Mouse (Mus musculus): ENCODE data around the gene Foxn3. TPM values are rescaled to one million over a fixed set of nuclear protein-coding genes. Genes with fewer than 3 reads are reported as not detected.

Foxn3 gene
- polyA plus RNA-seq, 1 experiment from 2014 or later, result 87.3 TPM

GRCm38 (mm10) chr12:99462302-99462701, 101.1 kb downstream of the Foxn3 start:
- Histone ChIP-seq H3K27me3 (ENCODE audit: control insufficient read depth, insufficient read depth, low read length) (no peaks in the 10 kb centered on the region), H3K4me1 (replicated peaks; ENCODE audit: control insufficient read depth, insufficient read depth, low read length) (no peaks in the 10 kb centered on the region), H3K36me3 (ENCODE audit: control insufficient read depth, insufficient read depth, low read length) (no peaks in the 10 kb centered on the region), H3K27ac (ENCODE audit: low read depth, low read length) (no peak overlapping the region), H3K4me3 (ENCODE audit: low read depth, low read length) (no peak overlapping the region), H3K4me2 (ENCODE audit: low read depth, low read length, severe bottlenecking) (no peak overlapping the region), H3K9me3 (ENCODE audit: control insufficient read depth, low read length) (no peaks in the 10 kb centered on the region), H3K9ac (ENCODE audit: low read length) (no peak overlapping the region)
- ATAC-seq (replicated peaks; ENCODE audit: low FRiP score), result no peak
- DNase-seq (ENCODE audit: low spot score), result no peak

GRCm38 (mm10) chr12:99457521-99458205, 105.7 kb downstream of the Foxn3 start:
- DNase-seq (ENCODE audit: low spot score), result peak; percentile 30
- Histone ChIP-seq H3K36me3 (ENCODE audit: control insufficient read depth, insufficient read depth, low read length) (no peaks in the 10 kb centered on the region), H3K9ac (ENCODE audit: low read length) (no peak overlapping the region), H3K4me2 (ENCODE audit: low read depth, low read length, severe bottlenecking) (no peak overlapping the region), H3K27ac (ENCODE audit: low read depth, low read length) (no peak overlapping the region), H3K4me3 (ENCODE audit: low read depth, low read length) (no peak overlapping the region), H3K4me1 (replicated peaks; ENCODE audit: control insufficient read depth, insufficient read depth, low read length) (no peaks in the 10 kb centered on the region), H3K27me3 (ENCODE audit: control insufficient read depth, insufficient read depth, low read length) (no peaks in the 10 kb centered on the region), H3K9me3 (ENCODE audit: control insufficient read depth, low read length) (no peaks in the 10 kb centered on the region)
- ATAC-seq (replicated peaks; ENCODE audit: low FRiP score), result no peak
- WGBS, result 80% methylated on average over 10 of the region's 10 CpGs

- ATAC-seq (replicated peaks; ENCODE audit: low FRiP score) (no peak), DNase-seq (ENCODE audit: low spot score) (no peak)
- Histone ChIP-seq H3K9ac (ENCODE audit: low read length) (no peak overlapping the region), H3K4me1 (replicated peaks; ENCODE audit: control insufficient read depth, insufficient read depth, low read length) (no peaks in the 10 kb centered on the region), H3K4me3 (ENCODE audit: low read depth, low read length) (no peak overlapping the region), H3K4me2 (ENCODE audit: low read depth, low read length, severe bottlenecking) (no peak overlapping the region), H3K27me3 (ENCODE audit: control insufficient read depth, insufficient read depth, low read length) (no peaks in the 10 kb centered on the region), H3K9me3 (ENCODE audit: control insufficient read depth, low read length) (no peaks in the 10 kb centered on the region), H3K27ac (ENCODE audit: low read depth, low read length) (no peak overlapping the region), H3K36me3 (ENCODE audit: control insufficient read depth, insufficient read depth, low read length) (no peaks in the 10 kb centered on the region)
- 96% methylated on average over 8 of the region's 8 CpGs for WGBS
Observed at GRCm38 (mm10) chr12:99455580-99455979, 107.8 kb downstream of the Foxn3 start.

GRCm38 (mm10) chr12:99454394-99454793, 109.0 kb downstream of the Foxn3 start:
- 79% methylated on average over 9 of the region's 9 CpGs for WGBS
- no peak overlapping the region for H3K27ac ChIP-seq (ENCODE audit: low read depth, low read length)
- H3K27me3 ChIP-seq (ENCODE audit: control insufficient read depth, insufficient read depth, low read length), result no peaks in the 10 kb centered on the region
- H3K4me3 ChIP-seq (ENCODE audit: low read depth, low read length), result no peak overlapping the region
- H3K36me3 ChIP-seq (ENCODE audit: control insufficient read depth, insufficient read depth, low read length), result no peaks in the 10 kb centered on the region
- no peak overlapping the region for H3K4me2 ChIP-seq (ENCODE audit: low read depth, low read length, severe bottlenecking)
- H3K9me3 ChIP-seq (ENCODE audit: control insufficient read depth, low read length), result no peaks in the 10 kb centered on the region
- no peak for ATAC-seq (replicated peaks; ENCODE audit: low FRiP score)
- no peak overlapping the region for H3K9ac ChIP-seq (ENCODE audit: low read length)
- H3K4me1 ChIP-seq (replicated peaks; ENCODE audit: control insufficient read depth, insufficient read depth, low read length), result no peaks in the 10 kb centered on the region
- DNase-seq (ENCODE audit: low spot score), result no peak

- Histone ChIP-seq H3K4me3 (ENCODE audit: low read depth, low read length) (no peak overlapping the region), H3K4me2 (ENCODE audit: low read depth, low read length, severe bottlenecking) (no peak overlapping the region), H3K36me3 (ENCODE audit: control insufficient read depth, insufficient read depth, low read length) (no peaks in the 10 kb centered on the region), H3K4me1 (replicated peaks; ENCODE audit: control insufficient read depth, insufficient read depth, low read length) (no peaks in the 10 kb centered on the region), H3K9me3 (ENCODE audit: control insufficient read depth, low read length) (no peaks in the 10 kb centered on the region), H3K9ac (ENCODE audit: low read length) (no peak overlapping the region), H3K27me3 (ENCODE audit: control insufficient read depth, insufficient read depth, low read length) (no peaks in the 10 kb centered on the region), H3K27ac (ENCODE audit: low read depth, low read length) (no peak overlapping the region)
- no peak for DNase-seq (ENCODE audit: low spot score)
- WGBS, result 90% methylated on average over 4 of the region's 4 CpGs
- no peak for ATAC-seq (replicated peaks; ENCODE audit: low FRiP score)
Observed at GRCm38 (mm10) chr12:99453797-99454196, 109.6 kb downstream of the Foxn3 start.

GRCm38 (mm10) chr12:99450076-99450475, 113.3 kb downstream of the Foxn3 start:
- Histone ChIP-seq H3K27ac (ENCODE audit: low read depth, low read length) (no peak overlapping the region), H3K36me3 (ENCODE audit: control insufficient read depth, insufficient read depth, low read length) (no peaks in the 10 kb centered on the region), H3K9me3 (ENCODE audit: control insufficient read depth, low read length) (no peaks in the 10 kb centered on the region), H3K4me2 (ENCODE audit: low read depth, low read length, severe bottlenecking) (no peak overlapping the region), H3K9ac (ENCODE audit: low read length) (no peak overlapping the region), H3K4me3 (ENCODE audit: low read depth, low read length) (no peak overlapping the region), H3K27me3 (ENCODE audit: control insufficient read depth, insufficient read depth, low read length) (no peaks in the 10 kb centered on the region), H3K4me1 (replicated peaks; ENCODE audit: control insufficient read depth, insufficient read depth, low read length) (no peaks in the 10 kb centered on the region)
- 86% methylated on average over 6 of the region's 6 CpGs for WGBS
- DNase-seq (ENCODE audit: low spot score), result no peak
- ATAC-seq (replicated peaks; ENCODE audit: low FRiP score), result no peak

- Histone ChIP-seq H3K4me2 (ENCODE audit: low read depth, low read length, severe bottlenecking) (no peak overlapping the region), H3K9me3 (ENCODE audit: control insufficient read depth, low read length) (no peaks in the 10 kb centered on the region), H3K27me3 (ENCODE audit: control insufficient read depth, insufficient read depth, low read length) (no peaks in the 10 kb centered on the region), H3K9ac (ENCODE audit: low read length) (no peak overlapping the region), H3K27ac (ENCODE audit: low read depth, low read length) (no peak overlapping the region), H3K36me3 (ENCODE audit: control insufficient read depth, insufficient read depth, low read length) (no peaks in the 10 kb centered on the region), H3K4me1 (replicated peaks; ENCODE audit: control insufficient read depth, insufficient read depth, low read length) (no peaks in the 10 kb centered on the region), H3K4me3 (ENCODE audit: low read depth, low read length) (no peak overlapping the region)
- DNase-seq (ENCODE audit: low spot score) (no peak), ATAC-seq (replicated peaks; ENCODE audit: low FRiP score) (no peak)
- 87% methylated on average over 5 of the region's 5 CpGs for WGBS
Observed at GRCm38 (mm10) chr12:99447791-99448190, 115.6 kb downstream of the Foxn3 start.

- 87% methylated on average over 6 of the region's 6 CpGs for WGBS
- Histone ChIP-seq H3K27me3 (ENCODE audit: control insufficient read depth, insufficient read depth, low read length) (no peaks in the 10 kb centered on the region), H3K9ac (ENCODE audit: low read length) (no peak overlapping the region), H3K4me1 (replicated peaks; ENCODE audit: control insufficient read depth, insufficient read depth, low read length) (no peaks in the 10 kb centered on the region), H3K27ac (ENCODE audit: low read depth, low read length) (no peak overlapping the region), H3K4me2 (ENCODE audit: low read depth, low read length, severe bottlenecking) (no peak overlapping the region), H3K4me3 (ENCODE audit: low read depth, low read length) (no peak overlapping the region), H3K9me3 (ENCODE audit: control insufficient read depth, low read length) (no peaks in the 10 kb centered on the region), H3K36me3 (ENCODE audit: control insufficient read depth, insufficient read depth, low read length) (no peaks in the 10 kb centered on the region)
- DNase-seq (ENCODE audit: low spot score), result no peak
- no peak for ATAC-seq (replicated peaks; ENCODE audit: low FRiP score)
Observed at GRCm38 (mm10) chr12:99445018-99445674, 118.2 kb downstream of the Foxn3 start.

- WGBS, result 96% methylated on average over 3 of the region's 3 CpGs
- Histone ChIP-seq H3K9me3 (ENCODE audit: control insufficient read depth, low read length) (no peaks in the 10 kb centered on the region), H3K4me2 (ENCODE audit: low read depth, low read length, severe bottlenecking) (no peak overlapping the region), H3K4me3 (ENCODE audit: low read depth, low read length) (no peak overlapping the region), H3K9ac (ENCODE audit: low read length) (no peak overlapping the region), H3K4me1 (replicated peaks; ENCODE audit: control insufficient read depth, insufficient read depth, low read length) (no peaks in the 10 kb centered on the region), H3K36me3 (ENCODE audit: control insufficient read depth, insufficient read depth, low read length) (no peaks in the 10 kb centered on the region), H3K27ac (ENCODE audit: low read depth, low read length) (no peak overlapping the region), H3K27me3 (ENCODE audit: control insufficient read depth, insufficient read depth, low read length) (no peaks in the 10 kb centered on the region)
- ATAC-seq (replicated peaks; ENCODE audit: low FRiP score), result no peak
- DNase-seq (ENCODE audit: low spot score), result no peak
Observed at GRCm38 (mm10) chr12:99442819-99443218, 120.6 kb downstream of the Foxn3 start.

All from forebrain, embryonic 11.5 days (tissue).